Mouse (Mus musculus) brain, embryonic 18.5 days (tissue): ENCODE measurements around the gene Zbtb25.

ENCODE experiments used
- DNase-seq: peaks from one replicate; pipeline ENCODE4 v3.0.0-alpha.2; 2012; ENCODE audit warnings: low read depth, low spot score

Zbtb25 gene

DNA sequence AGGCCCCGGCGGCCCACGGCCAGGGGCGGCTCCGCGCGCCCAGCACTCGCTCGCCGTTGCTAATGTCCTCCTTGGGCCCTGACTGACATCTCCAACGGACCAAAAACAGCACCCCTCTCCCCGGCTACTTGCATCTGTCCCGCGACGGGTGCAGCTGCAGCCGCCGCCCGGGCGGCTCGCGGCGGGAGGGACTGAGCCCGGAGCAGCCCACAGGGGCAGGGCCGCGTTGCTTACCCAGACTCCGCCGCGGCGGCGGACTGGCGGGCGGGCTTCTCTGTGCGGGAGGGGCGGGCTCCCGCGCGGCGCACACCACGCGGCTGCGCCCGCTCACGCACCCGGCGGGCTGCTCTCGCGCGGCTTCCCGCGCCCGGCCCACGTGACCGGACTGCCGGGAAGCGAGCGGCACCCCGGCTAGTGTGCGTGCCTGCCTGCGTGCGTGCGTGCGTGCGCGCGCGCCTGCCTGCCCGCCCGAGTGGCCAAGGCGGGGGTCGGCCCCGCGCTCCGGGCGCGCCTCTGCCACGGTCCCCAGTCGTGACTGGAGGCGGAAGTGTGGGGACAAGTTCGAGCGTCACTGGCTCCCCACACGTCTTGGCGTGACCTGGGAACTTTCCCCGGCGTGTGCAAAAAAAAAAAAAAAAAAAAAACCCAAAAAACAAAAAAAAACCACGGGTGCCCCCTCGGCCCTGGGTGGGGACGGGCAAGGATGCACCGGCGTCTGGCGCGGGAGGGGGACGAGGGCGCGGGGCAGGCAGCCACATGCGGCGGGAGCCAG lies at the start of gene Zbtb25:
Gene Zbtb25, minus strand, starts transcription at position 397 of the 772 bp plus-strand sequence.
- peak; percentile 89 for DNase-seq

DNA sequence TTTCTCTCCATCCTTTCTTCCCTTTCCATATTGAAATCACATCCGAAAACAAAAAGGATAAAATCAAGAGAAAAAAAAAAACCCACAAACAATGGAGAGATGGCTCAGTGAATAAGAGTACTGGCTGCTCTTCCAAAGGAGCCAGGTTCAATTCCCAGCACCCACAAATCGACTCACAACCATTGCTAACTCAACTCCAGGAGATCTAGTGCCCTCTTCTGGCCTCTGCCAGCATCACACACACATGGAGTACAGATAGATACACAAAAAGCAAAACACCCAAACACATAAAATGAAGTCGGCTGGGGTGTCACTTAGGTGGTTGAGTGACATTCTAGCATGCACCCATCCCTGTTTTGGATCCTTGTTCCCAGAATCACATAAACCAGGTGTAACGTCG lies 48.9 kb upstream of the Zbtb25 start:
- DNase-seq, result no peak

DNA sequence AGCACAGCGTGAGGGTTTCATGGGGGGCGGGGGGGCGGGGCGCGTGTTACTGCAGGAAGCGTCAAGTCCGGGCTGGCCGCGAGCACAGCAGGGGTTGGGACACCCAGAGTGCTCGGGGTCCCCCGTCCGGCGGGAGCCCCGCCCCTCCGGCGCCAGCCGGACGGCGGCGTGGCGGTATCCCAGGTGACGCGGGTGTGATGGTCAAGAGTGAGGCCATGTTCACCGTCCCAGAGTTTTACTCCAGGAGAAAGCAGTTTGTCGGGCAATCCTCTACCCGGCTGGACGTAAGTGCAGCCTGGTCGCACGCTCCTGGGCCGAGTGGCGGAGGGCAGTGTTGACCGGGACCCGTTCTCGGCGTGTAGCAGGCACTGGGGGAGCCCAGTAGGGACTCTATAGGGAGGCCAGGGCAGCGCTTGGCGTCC lies 48.0 kb upstream of the Zbtb25 start, which contains the start of gene Ppp1r36:
Gene Ppp1r36, plus strand, starts transcription at position 106 of the 422 bp plus-strand sequence.
- DNase-seq, result no peak

DNA sequence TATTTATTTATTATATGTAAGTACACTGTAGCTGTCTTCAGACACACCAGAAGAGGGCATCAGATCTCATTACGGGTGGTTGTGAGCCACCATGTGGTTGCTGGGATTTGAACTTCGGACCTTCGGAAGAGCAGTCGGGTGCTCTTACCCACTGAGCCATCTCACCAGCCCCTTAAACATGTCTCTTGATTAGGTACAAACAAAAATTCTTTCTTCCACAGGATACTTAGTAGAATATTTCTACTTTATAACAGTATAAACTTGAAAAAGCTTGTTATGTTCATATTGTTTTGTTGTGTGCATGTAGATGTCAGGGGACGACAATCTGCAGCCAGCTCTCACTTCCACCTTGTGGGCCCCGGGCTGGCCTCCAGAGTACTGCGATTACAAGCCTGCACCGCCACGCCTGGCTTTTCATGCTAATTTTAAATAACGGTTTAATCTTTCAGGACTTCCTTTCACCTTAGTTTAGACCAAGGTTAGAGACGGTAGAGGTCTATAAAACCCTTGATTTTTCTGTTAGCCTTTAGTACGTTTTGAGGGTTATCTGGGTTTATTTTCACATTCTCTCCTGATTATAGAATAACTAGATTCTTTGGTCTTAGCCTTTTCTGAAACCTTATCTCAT lies 46.1 kb upstream of the Zbtb25 start:
- no peak for DNase-seq

DNA sequence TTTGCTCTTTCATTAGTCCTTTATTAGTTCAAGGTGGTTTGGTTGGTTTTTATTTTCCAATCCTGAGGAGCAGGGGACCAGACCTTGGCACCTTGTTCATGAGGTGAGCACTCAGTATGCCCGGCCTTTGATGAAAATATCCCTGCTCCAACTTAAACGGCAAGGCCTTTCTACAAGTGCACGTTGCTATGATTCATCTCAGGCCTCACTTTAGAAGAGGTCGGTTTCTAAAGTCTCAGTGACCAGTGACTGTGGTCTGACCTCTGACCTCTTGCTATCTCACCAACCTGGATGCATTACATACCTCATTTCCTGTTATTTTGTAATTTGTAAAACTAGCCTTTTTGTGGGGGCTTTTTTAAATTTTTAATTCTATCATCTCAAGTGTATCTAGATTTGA lies 39.8 kb upstream of the Zbtb25 start:
- no peak for DNase-seq

DNA sequence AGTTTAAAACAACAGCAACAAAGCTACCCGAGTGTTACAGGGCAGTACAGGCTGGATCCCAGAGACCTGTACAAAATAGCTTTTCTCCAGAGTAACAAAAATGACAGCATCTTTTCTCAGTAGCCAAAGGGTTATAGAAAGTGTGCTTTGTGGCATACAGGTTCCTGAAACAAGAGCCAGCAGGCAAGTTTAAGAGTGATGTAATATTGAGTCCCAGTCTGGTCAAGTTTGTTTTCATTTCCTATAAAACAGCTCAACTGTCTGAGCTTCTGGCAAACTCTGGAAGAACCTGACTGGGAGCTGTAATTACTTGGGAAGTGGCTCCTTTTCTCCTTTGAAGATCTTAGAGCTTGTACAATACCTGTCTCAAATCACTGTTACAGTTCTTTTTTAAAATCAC lies 37.8 kb upstream of the Zbtb25 start:
- DNase-seq, result no peak

DNA sequence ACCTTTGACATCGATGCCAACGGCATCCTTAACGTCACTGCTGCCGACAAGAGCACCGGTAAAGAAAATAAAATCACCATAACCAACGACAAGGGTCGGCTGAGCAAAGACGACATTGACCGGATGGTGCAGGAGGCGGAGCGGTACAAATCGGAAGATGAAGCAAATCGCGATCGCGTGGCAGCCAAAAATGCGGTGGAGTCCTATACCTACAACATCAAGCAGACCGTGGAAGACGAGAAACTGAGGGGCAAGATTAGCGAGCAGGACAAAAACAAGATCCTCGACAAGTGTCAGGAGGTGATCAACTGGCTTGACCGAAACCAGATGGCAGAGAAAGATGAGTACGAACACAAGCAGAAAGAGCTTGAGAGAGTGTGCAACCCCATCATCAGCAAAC lies 36.6 kb upstream of the Zbtb25 start:
- DNase-seq, result no peak

DNA sequence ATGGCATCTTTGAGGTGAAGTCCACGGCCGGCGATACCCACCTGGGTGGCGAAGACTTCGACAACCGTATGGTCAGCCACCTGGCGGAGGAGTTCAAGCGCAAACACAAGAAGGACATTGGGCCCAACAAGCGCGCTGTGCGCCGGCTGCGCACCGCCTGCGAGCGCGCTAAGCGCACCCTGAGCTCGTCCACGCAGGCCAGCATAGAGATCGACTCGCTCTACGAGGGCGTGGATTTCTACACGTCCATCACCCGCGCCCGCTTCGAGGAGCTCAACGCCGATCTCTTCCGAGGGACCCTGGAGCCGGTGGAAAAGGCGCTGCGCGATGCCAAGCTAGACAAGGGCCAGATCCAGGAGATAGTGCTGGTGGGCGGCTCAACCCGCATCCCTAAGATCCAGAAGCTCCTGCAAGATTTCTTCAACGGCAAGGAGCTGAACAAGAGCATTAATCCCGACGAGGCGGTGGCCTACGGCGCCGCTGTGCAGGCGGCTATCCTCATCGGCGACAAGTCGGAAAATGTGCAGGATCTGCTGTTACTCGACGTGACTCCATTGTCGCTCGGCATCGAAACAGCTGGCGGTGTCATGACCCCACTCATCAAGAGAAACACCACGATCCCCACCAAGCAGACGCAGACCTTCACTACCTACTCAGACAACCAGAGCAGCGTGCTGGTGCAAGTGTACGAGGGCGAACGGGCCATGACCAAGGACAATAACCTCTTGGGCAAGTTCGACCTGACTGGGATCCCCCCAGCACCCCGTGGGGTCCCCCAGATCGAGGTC lies 36.0 kb upstream of the Zbtb25 start:
- no peak for DNase-seq

DNA sequence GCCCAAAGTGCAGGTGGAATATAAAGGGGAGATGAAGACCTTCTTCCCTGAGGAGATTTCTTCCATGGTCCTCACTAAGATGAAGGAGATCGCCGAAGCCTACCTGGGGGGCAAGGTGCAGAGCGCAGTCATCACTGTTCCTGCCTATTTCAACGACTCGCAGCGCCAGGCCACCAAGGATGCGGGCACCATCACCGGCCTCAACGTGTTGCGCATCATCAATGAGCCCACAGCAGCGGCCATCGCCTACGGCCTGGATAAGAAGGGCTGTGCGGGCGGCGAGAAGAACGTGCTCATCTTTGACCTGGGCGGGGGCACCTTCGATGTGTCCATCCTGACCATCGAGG lies 35.4 kb upstream of the Zbtb25 start:
- DNase-seq, result no peak

DNA sequence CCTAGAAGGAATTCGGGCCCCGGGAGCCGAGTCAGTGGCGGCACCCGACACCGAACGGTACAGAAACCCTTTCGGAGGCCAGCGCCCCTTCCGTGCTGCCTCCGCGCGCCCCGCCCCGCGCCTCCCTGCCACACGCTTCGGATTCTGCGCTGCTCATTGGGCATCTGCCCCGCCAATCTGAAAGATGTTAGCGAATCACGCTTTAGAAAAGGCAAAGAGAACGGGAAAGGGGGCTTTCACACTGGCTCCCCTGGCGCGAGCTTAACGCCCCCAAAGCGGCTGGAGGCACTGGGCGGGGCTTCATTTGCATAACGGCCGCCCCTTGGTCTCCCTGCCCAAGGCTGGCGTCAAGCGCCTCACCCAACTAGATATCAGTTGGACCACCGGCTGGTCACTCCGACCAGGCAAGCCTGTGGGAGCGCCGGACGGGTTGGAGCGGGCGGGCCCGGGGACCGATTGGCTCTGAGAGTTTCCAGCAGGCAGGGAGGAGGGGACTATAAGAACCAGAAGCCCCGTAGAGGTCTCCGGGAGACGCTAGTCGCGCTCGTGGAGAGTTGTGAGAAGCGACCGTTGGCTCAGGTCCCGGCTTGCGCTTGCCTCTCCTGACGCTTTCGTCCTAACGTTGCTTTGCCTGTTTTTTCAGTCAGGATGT lies 34.6 kb upstream of the Zbtb25 start, which contains the start of gene Hspa2:
Gene Hspa2, plus strand, starts transcription at position 291 of the 652 bp plus-strand sequence.
- peak; percentile 97 for DNase-seq

DNA sequence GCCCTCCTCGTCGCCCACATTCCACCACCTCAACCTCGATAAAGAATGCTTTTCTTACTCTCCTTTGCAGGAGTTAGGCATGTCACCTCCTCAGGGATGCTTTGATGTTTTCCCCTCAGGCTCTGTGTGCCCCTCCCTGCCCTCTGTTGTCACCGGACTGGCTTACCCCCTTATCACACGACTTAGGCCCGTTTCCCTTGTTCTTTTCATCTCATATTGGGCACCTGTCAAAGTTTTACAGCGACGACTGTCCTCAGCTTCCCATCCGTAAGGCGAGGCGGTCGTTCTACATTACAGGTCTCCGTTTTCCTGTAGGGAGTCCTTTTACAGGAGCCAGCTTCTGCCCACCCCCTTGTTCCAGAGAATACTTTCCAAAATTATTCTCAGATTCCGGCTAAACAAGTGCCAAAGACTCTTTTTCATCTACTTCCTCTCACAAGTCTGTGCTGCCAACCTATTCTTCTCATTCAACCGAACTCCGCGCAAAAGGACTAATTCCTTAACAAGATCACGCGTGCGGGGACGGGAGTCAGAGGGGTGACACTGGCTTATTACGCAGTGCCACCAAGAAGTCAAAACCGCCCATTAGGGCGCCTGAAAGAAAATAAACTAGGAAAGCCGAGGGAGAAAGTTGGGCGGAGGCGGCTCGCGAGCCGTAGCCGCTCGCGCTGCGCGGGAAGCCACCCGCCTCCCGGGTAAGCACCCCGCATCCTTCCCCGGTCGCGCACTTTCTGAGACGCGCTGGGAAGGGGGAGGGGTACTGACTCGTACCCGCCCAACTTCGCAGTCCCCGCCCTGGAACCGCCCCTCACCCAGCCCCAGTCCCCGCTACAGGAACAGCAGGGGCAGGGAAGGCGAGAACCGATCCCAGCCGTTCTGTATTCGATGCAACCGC lies 33.8 kb upstream of the Zbtb25 start:
- DNase-seq, result no peak

DNA sequence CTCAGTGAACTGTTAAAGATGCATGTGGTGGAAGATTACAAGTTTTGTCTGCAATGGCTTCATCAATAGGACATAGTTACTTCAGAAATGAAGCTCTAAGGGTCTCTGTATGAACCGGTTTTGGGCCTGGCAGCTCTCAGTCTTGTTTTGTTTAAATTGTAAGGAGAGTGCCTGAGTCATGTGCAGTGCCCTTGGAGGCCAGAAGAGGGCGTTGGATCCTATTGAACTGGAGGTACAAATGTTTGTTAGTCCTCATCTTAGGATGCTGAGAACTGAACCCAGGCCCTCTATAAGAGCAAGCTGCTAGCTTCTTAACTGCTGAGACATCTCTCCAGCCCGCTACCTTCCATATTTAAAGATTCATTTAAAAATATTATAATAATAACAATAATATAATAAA lies 32.3 kb upstream of the Zbtb25 start:
- no peak for DNase-seq

DNA sequence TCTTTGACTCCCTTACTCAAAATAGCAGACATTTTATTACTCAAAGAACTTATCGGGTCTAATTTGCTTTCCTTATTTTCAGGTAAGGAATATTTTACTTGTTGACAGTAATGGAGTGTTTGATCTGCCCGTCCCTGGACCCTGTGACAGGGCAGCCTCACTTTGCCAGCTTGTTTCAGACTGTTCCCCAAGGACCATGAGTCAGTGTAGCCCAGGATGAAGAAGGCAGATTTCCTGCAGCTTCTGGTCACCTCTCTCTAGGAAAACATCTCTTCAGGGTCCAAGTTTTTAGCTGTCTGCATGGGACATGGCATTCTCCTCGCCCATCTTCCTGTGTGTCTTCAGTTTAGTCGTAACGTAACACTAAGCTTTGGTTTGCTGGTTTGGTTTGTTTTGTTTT lies 27.9 kb upstream of the Zbtb25 start:
- no peak for DNase-seq

DNA sequence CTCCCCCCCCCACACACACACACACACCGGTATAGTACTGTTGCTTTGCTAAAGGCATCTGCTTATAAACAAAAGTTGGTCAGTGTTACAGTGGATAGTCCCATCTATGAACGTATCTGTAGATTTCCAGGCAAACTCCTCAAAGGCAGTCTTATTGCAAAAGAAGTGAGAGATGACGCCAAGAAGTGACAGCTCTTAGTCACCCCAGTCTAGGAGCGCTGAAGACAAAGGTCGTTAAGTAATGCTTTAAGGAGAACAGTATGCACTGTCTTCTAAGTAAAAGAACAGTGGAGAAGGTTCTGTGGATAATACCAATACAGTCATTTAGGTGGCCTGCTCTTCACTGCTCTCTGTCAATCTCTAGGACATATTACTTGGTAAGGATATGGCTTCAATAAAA lies 23.6 kb upstream of the Zbtb25 start:
- DNase-seq, result no peak

DNA sequence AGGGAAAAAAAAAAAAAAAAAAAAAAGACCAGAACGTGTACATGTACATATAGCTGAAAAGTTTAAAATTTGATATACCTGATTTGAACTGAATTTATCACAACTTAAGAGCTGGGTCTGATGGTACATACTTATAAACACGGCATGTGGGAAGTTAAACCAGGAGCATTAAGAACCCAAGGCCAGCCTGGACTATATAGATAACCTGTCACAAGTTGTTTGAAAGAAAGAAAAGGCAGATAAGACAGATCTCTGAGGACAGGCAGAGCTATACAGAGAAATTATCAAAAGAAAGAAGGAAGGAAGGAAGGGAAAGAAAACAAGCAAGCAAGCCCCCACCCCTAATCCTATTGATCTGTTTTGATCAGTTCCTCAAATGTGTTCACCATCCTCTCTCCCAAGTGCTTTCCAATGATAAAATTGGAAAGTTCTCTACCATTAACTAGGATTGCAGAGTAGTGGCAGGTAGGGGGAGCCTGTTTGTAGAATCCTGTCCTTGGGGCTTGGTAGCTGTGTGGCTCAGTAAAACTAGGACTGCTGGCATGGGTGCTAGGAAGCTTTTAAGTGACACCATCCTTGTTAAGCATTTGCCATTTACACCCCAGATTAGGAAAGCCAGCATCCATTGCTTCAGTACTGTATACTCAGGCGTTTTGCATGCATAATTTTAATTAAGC lies 22.3 kb upstream of the Zbtb25 start:
- no peak for DNase-seq

DNA sequence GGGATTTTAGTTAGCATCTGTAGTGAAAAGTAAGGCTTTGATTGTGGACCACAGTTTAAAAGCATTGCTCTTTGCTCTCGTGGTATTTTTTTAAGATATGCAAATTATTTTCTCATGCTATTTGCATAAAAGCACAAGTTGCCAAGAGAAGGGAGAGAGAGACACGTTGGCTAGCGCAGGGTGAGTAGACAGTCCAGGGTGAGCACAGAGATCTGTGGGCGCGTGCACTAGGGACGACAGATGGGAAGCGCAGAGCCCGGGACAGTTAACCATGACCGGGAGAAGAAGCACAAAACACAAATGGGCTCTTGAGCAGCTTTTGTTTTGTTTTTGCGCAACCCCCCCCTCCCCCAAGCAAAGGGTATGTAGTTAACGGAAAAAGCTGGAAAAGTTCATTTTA lies 19.4 kb upstream of the Zbtb25 start:
- DNase-seq, result no peak

DNA sequence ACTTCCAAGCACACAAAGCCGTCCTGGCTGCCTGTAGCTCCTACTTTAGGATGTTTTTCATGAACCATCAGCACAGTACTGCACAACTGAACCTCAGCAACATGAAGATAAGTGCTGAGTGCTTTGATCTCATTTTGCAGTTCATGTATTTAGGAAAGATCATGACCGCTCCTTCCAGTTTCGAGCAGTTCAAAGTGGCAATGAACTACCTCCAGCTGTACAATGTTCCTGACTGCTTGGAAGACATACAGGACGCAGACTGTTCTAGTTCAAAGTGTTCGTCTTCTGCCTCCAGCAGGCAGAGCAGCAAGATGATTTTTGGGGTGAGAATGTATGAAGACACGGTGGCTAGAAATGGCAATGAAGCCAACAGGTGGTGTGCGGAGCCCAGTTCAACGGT lies 15.9 kb upstream of the Zbtb25 start:
- DNase-seq, result no peak

DNA sequence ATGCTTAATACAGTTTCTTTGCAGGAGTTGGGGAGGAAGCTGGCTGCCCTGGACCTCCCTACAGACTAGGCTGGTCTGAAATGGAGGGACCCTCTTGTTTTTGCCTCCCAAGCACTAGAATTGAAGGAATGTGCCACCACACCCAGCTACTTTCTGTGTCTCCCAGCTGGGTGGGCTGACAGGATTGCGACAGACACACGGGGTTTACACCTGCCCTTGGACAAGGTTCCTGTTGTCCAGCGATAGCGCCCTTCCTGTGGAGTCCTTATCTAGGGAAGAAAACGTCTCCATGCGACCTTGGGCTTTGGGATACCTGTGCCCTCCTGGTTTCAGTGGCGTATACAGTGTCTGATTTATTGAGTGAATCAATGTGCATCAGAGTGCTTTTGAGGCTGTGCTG lies 10.7 kb upstream of the Zbtb25 start:
- DNase-seq, result no peak

DNA sequence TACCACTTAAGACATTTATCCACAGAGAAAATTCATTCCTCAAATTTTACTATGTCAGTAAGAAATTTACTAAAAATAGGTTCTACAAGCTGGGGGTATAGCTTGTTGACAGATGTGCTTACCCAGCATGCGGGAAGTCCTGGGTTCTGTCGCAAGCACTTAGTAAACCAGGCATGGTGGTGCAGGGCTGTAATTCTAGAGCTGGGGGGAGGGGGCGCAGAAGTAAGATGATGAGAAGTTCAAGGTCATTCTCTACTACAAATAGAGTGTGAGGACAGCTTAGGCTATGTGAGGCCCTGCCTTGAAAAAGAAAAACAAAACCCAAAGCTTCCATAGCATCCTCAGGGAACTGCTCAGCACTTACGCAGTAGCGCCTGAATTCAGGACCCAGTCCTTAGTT lies 9.2 kb upstream of the Zbtb25 start:
- DNase-seq, result no peak

DNA sequence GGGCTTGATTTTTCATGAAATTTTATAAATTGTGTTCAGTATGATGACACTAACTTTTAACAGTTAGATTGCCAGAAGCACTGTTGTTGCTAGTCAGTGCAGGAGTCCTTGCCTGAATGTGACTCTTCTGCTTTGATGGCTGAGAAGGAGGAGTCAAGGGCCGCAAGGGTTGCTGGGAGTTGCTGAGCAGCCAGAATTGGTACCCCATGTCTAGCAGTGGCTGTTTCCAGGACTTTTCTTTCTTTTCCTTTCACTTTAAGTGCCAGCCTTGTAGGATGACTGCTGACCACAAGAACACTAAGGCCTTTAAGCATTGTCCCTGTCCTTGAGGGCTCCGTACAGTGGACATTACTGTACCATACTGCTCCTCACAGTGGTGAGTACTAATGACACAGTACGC lies 8.3 kb upstream of the Zbtb25 start:
- no peak for DNase-seq
